Mouse (Mus musculus): ENCODE data around the gene Rfx2.

The Rfx2 gene

GRCm38 (mm10) chr17:56830411-56831110 is at the start of gene Rfx2:
Rfx2 (minus strand) TSS chr17:56831013.
- CTCF ChIA-PET: interaction anchor here in 3 of 4 experiments (0.5 to 2.0 kb wide), 6 partner anchors 11 to 105 kb away, joined by 3 to 6 read pairs (median 4); partner anchors contain the start of gene Mllt1 (in 1 of the 3)
- POLR2A ChIA-PET: interaction anchor here in 3 of 4 experiments (0.6 to 6.6 kb wide), 44 partner anchors 10 to 541 kb away, joined by 3 to 335 read pairs (median 8); partner anchors contain the start of genes 1700061G19Rik (in 2 of the 3), Acsbg2 (in 2 of the 3), Khsrp (in 2 of the 3) and Ndufa11 (in 2 of the 3)

- ChIA-PET POLR2A (interaction anchor here (0.5 to 4.7 kb wide), 59 partner anchors 8 to 651 kb away, joined by 3 to 70 read pairs (median 4); partner anchors contain the start of genes Dus3l (in 3 of the 4), Rfx2 (in 2 of the 4), Alkbh7 (in 1 of the 4) and Khsrp (in 1 of the 4)), CTCF (interaction anchor here (0.6 to 1.3 kb wide), 7 partner anchors 10 to 113 kb away, joined by 3 to 5 read pairs (median 3); partner anchors contain the start of gene Dus3l (in 1 of the 4))
Measured at GRCm38 (mm10) chr17:56877426-56877825, 46.6 kb upstream of the Rfx2 start.

- ChIA-PET POLR2A (interaction anchor here (0.6 to 4.7 kb wide), 56 partner anchors 8 to 265 kb away, joined by 3 to 70 read pairs (median 4); partner anchors contain the start of genes Dus3l (in 3 of the 4), Mllt1 (in 2 of the 4), Rfx2 (in 2 of the 4) and Alkbh7 (in 1 of the 4)), CTCF (interaction anchor here (0.6 to 1.3 kb wide), 6 partner anchors 11 to 112 kb away, joined by 3 to 5 read pairs (median 3); partner anchors contain the start of gene Dus3l (in 1 of the 4))
Measured at GRCm38 (mm10) chr17:56876981-56877380, 46.2 kb upstream of the Rfx2 start.

GRCm38 (mm10) chr17:56876465-56876864 is 45.7 kb upstream of the Rfx2 start:
- CTCF ChIA-PET: interaction anchor here in 2 of 4 experiments (1.2 kb wide), 2 partner anchors 11 to 112 kb away, joined by 4 to 5 read pairs; partner anchors contain the start of gene Dus3l (in 1 of the 2)
- POLR2A ChIA-PET: interaction anchor here in 3 of 4 experiments (0.6 to 9.6 kb wide), 48 partner anchors 8 to 167 kb away, joined by 3 to 81 read pairs (median 6); partner anchors contain the start of genes Dus3l (in 3 of the 3), Rfx2 (in 2 of the 3), Alkbh7 (in 1 of the 3) and Khsrp (in 1 of the 3)

GRCm38 (mm10) chr17:56874936-56875651 is 44.3 kb upstream of the Rfx2 start, which contains the start of gene 1700061G19Rik:
1700061G19Rik (plus strand) TSS chr17:56875477.
- POLR2A ChIA-PET: interaction anchor here in 3 of 4 experiments (0.6 to 9.6 kb wide), 23 partner anchors 9 to 551 kb away, joined by 3 to 95 read pairs (median 5); partner anchors contain the start of gene Rfx2 (in 1 of the 3)
- CTCF ChIA-PET: interaction anchor here in 2 of 4 experiments (0.6 to 1.2 kb wide), 4 partner anchors 13 to 61 kb away, joined by 3 to 4 read pairs (median 3); no protein-coding TSS in a partner anchor

- POLR2A ChIA-PET: interaction anchor here in 3 of 4 experiments (0.8 to 9.6 kb wide), 16 partner anchors 8 to 157 kb away, joined by 3 to 95 read pairs (median 5); partner anchors contain the start of genes Dus3l (in 1 of the 3), Khsrp (in 1 of the 3) and Rfx2 (in 1 of the 3)
Measured at GRCm38 (mm10) chr17:56874237-56874636, 43.4 kb upstream of the Rfx2 start, which contains the start of gene Acsbg2. Acsbg2 (minus strand) TSS chr17:56874447.

GRCm38 (mm10) chr17:56872512-56872911 is 41.7 kb upstream of the Rfx2 start:
- ChIA-PET CTCF (interaction anchor here in 1 of 4 experiments (0.7 to 1.1 kb wide), 2 partner anchors 15 to 58 kb away, joined by 3 read pairs; no protein-coding TSS in a partner anchor), POLR2A (interaction anchor here in 2 of 4 experiments (0.9 to 9.6 kb wide), 16 partner anchors 8 to 159 kb away, joined by 3 to 95 read pairs (median 6); partner anchors contain the start of genes Gm17949 (in 1 of the 2), Gtf2f1 (in 1 of the 2), Khsrp (in 1 of the 2) and Rfx2 (in 1 of the 2))

More at GRCm38 (mm10) chr17:56874237-56874636, 43.4 kb upstream of the Rfx2 start, which contains the start of gene Acsbg2:
- CTCF ChIA-PET: interaction anchor here in 1 of 4 experiments (0.7 kb wide), 1 partner anchor 10 kb away, joined by 3 read pairs; no protein-coding TSS in a partner anchor

- POLR2A ChIA-PET: interaction anchor here in 3 of 4 experiments (0.6 to 9.6 kb wide), 22 partner anchors 8 to 287 kb away, joined by 3 to 95 read pairs (median 5); partner anchors contain the start of genes Khsrp (in 1 of the 3), Rfx2 (in 1 of the 3) and Safb2 (in 1 of the 3)
- CTCF ChIA-PET: interaction anchor here in 1 of 4 experiments (0.7 to 1.0 kb wide), 3 partner anchors 16 to 347 kb away, joined by 3 read pairs; no protein-coding TSS in a partner anchor
Measured at GRCm38 (mm10) chr17:56871767-56872166, 41.0 kb upstream of the Rfx2 start.

GRCm38 (mm10) chr17:56870287-56870953 is 39.6 kb upstream of the Rfx2 start:
- ChIA-PET POLR2A (interaction anchor here (0.7 to 9.6 kb wide), 22 partner anchors 8 to 109 kb away, joined by 3 to 95 read pairs (median 6); partner anchors contain the start of gene Rfx2 (in 1 of the 4)), CTCF (interaction anchor here in 2 of 4 experiments (0.8 to 1.5 kb wide), 3 partner anchors 9 to 109 kb away, joined by 3 read pairs; no protein-coding TSS in a partner anchor)

GRCm38 (mm10) chr17:56869481-56869977 is 38.7 kb upstream of the Rfx2 start:
- ChIA-PET POLR2A (interaction anchor here (0.6 to 9.6 kb wide), 37 partner anchors 8 to 242 kb away, joined by 3 to 95 read pairs (median 4); partner anchors contain the start of genes Dus3l (in 1 of the 4) and Rfx2 (in 1 of the 4)), CTCF (interaction anchor here in 3 of 4 experiments (0.9 to 1.5 kb wide), 4 partner anchors 10 to 36 kb away, joined by 3 read pairs; no protein-coding TSS in a partner anchor)

GRCm38 (mm10) chr17:56866071-56866470 is 35.3 kb upstream of the Rfx2 start:
- ChIA-PET CTCF (interaction anchor here (0.6 to 1.6 kb wide), 4 partner anchors 13 to 134 kb away, joined by 3 to 4 read pairs (median 4); no protein-coding TSS in a partner anchor), POLR2A (interaction anchor here in 3 of 4 experiments (0.7 to 6.9 kb wide), 25 partner anchors 8 to 243 kb away, joined by 3 to 70 read pairs (median 5); partner anchors contain the start of genes 1700061G19Rik (in 2 of the 3), Acsbg2 (in 2 of the 3), Dus3l (in 2 of the 3) and Khsrp (in 1 of the 3))

GRCm38 (mm10) chr17:56861197-56861596 is 30.4 kb upstream of the Rfx2 start:
- CTCF ChIA-PET: interaction anchor here in 2 of 4 experiments (0.6 to 1.4 kb wide), 7 partner anchors 27 to 104 kb away, joined by 3 to 4 read pairs (median 3); partner anchors contain the start of gene Nrtn (in 1 of the 2)
- POLR2A ChIA-PET: interaction anchor here (0.5 to 7.7 kb wide), 44 partner anchors 9 to 234 kb away, joined by 3 to 49 read pairs (median 4); partner anchors contain the start of genes Acsbg2 (in 2 of the 4), 1700061G19Rik (in 1 of the 4), Gtf2f1 (in 1 of the 4) and Khsrp (in 1 of the 4)

- CTCF ChIA-PET: interaction anchor here in 3 of 4 experiments (0.6 to 1.6 kb wide), 10 partner anchors 10 to 122 kb away, joined by 3 to 8 read pairs (median 3); no protein-coding TSS in a partner anchor
- POLR2A ChIA-PET: interaction anchor here (0.5 to 9.4 kb wide), 25 partner anchors 9 to 186 kb away, joined by 3 to 102 read pairs (median 4); partner anchors contain the start of genes Dus3l (in 1 of the 4), Ranbp3 (in 1 of the 4) and Rfx2 (in 1 of the 4)
Measured at GRCm38 (mm10) chr17:56858922-56859321, 28.1 kb upstream of the Rfx2 start.

GRCm38 (mm10) chr17:56858216-56858615 is 27.4 kb upstream of the Rfx2 start:
- POLR2A ChIA-PET: interaction anchor here (0.5 to 9.4 kb wide), 19 partner anchors 9 to 390 kb away, joined by 3 to 102 read pairs (median 4); partner anchors contain the start of genes Dus3l (in 1 of the 4), Gpr108 (in 1 of the 4) and Rfx2 (in 1 of the 4)

GRCm38 (mm10) chr17:56855421-56855820 is 24.6 kb upstream of the Rfx2 start:
- ChIA-PET CTCF (interaction anchor here in 2 of 4 experiments (0.6 to 2.2 kb wide), 7 partner anchors 20 to 78 kb away, joined by 3 to 8 read pairs (median 3); partner anchors contain the start of gene 1700061G19Rik (in 1 of the 2)), POLR2A (interaction anchor here (0.6 to 9.4 kb wide), 15 partner anchors 9 to 78 kb away, joined by 3 to 102 read pairs (median 7); partner anchors contain the start of gene Rfx2 (in 1 of the 4))

More at GRCm38 (mm10) chr17:56858216-56858615, 27.4 kb upstream of the Rfx2 start:
- CTCF ChIA-PET: interaction anchor here in 2 of 4 experiments (0.8 to 1.6 kb wide), 4 partner anchors 29 to 81 kb away, joined by 3 to 5 read pairs (median 3); no protein-coding TSS in a partner anchor

All from embryonic stem cell, embryonic (primary cell).